Mouse (Mus musculus) megakaryocyte, embryonic 14.5 days (primary cell): Measurements from ENCODE around the gene Slc38a6.

Experiments
- FLI1 ChIP-seq: IDR thresholded peaks from 2 replicates; pipeline ENCODE4 v1.6.1; 2012; ENCODE audit warnings: low read length, inconsistent platforms, mixed read lengths
- GATA1 ChIP-seq: IDR thresholded peaks from 3 replicates; pipeline ENCODE4 v1.6.1; 2012; ENCODE audit warnings: mixed read lengths, low read length, inconsistent platforms, borderline replicate concordance

- TF ChIP-seq FLI1 (no peak), GATA1 (no peak)
These were observed 47.5 kb downstream of the Slc38a6 start for GRCm38 (mm10) chr12:73334051-73334551.
